Mouse (Mus musculus) hindbrain, embryonic 16.5 days (tissue): ENCODE measurements around the gene Edar. TPM values are rescaled to one million over a fixed set of nuclear protein-coding genes. Genes with fewer than 3 reads are reported as not detected.

ENCODE experiments used
- polyA plus RNA-seq: library from polyadenylated mRNA; unstranded; fragments of >200 nt; fragmentation: Nextera tagmentation; extraction: Ambion mirVana; gene quantifications from 2 replicates; pipeline ENCODE4 v1.2.1, GENCODE M21; 2015

Edar gene
- polyA plus RNA-seq, 1 experiment from 2014 or later: 0.15 TPM

Other genes starting within 250 kb of the Edar start
- 12.5 and 14.1 TPM in 2 replicates for gene Ranbp2, start 228.7 kb downstream of the Edar start, polyA plus RNA-seq
- 9.2 and 9.4 TPM in 2 replicates for gene Ccdc138, start 177.7 kb downstream of the Edar start, polyA plus RNA-seq
- not detected in 2 replicates for gene Gm17542, start 42.6 kb upstream of the Edar start, polyA plus RNA-seq
- 2.5 and 2.7 TPM in 2 replicates for gene Sh3rf3, start 137.7 kb upstream of the Edar start, polyA plus RNA-seq